Mouse (Mus musculus) heart, adult 8-10 months (tissue): ENCODE data around the gene Fbf1. TPM values are rescaled to one million over a fixed set of nuclear protein-coding genes. Genes with fewer than 3 reads are reported as not detected.
"Not testable (repeated sequence)": the region's sequence is repeated elsewhere in the genome, so short reads cannot be mapped to it uniquely, and the experiment has no call there.

Experiments used
- DNase-seq: peaks from one replicate; pipeline ENCODE4 v3.0.0; 2022; ENCODE audit warnings: low spot score
- total RNA-seq, 4 experiments: library from RNA; stranded (reverse); gene quantifications; 2 replicates each; pipeline ENCODE4 v1.2.4; 2022

Gene Fbf1
- total RNA-seq, 4 experiments from 2014 or later, result 14.5 to 16.4 (median 15.2) TPM

DNA sequence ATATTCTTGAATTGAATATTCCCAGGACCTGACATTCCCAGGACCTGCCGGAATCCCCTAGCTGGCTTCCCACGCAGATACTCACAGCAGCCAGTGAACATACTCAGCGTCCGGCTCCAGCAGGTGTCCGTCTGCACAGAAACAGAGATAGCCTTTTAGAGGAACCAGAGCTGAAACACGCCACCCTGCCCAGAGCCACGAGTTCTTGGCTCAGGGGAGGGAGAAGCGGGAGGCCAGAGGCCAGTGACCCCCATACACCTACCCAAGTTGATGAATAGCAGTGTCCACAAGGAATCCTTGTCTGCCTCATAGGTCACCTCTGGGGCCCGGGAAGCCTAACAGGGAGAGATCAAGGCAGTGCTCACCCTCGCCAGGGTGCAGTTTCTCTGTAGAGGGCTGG is 33.8 kb downstream of the Fbf1 start:
- no peak for DNase-seq

DNA sequence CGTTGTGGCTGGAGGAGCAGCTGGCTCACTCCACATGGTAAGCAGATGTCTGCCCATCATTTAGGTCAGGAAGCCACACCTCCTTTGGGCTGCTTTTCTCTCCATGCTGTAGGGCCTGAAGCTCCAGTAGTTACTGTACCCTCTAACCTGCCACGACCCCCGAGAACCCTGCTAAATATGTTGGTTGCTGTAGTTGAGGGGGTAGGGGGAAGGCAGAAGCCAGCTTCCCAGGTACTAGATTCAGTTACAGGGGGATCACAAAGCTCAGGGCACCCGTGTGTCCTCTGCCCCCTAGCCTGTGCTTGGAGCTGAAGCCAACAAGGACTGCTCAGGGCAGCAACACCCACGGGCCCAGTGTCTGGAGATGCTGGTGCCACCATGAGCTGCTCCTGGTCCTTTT is 34.5 kb downstream of the Fbf1 start:
- no peak for DNase-seq

DNA sequence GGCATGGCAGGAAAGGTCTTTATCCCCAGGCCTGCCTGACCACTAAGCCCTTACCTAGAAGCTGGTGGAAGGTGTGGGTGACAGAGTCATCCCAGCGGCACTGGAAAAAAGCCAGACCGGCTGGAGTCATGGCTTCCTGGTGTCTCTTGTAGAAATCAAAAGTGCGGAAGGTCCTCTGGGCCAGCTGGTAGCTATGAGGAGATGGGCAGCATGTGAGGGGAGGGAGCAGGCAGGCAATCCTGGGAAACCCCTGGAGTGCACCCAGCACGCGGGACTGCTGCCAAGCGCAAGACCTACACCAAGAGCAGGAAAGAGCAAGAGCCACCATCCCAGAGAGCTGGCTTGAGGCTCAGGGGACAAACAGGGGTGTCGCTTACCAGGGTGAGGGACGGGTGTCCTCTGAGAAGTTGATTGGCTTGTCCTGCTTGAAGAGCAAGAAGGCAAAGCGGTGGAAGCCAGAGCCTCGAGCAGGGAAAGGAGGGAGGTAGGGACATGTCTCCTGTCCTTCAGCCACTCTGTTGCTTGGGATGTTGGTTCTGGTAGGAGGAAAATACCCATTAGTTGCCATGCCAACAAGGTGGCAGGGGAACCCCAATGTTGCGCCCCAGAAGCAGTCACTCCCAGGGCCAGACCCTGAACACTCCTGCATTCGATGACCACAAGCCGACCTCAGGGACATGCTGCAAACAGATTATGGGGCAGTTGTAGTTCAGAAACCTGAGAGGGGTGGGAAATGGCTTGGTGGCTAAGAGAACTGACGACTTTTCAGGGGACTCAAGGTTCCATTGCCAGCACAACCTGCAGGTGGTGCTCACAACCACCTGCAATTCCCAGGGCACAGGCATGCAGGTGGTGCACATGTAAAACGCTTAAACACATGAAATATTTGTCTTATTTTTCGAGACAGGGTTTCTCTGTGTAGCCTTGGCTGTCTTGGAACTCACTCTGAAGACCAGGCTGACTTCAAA is 35.3 kb downstream of the Fbf1 start:
- no peak for DNase-seq

DNA sequence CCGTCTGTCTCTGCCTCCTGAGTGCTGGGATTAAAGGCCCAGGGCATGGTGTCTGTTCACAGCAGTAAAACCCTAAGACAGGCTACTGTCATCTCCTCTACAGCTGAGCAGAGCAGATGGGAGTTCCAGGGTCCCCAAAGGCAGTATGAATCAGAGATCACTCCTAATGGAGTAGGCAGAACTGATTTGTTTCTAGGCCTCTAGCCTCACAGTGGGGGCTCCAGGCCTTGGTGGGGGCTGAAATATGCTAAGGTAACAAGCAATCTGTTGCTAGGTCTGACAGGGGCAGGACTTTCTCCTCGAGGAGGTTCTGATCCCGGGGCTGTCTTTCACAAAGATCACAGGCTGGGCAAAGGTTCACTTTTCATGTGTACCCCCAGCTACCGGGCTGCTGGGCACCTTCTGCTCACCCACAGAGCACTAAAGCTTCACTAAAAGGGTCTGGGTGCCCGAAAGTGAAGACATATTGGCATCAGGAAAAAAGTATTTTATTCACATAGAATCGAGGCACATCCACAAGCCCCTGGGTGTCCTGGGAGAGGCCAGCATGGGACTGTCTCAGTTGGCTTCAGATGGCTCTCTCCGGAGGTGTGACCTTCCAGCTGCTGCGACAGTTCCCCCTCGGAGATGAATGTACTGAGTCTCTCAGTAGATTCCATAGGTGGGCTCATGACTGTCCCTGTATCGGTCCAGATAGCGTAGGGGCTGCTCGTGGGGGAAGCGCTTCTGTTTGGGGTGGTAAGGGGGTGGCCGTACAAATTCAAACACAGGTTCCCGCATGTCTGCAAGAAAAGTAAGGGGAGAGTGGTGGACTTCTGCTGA is 36.4 kb downstream of the Fbf1 start:
- no peak for DNase-seq

DNA sequence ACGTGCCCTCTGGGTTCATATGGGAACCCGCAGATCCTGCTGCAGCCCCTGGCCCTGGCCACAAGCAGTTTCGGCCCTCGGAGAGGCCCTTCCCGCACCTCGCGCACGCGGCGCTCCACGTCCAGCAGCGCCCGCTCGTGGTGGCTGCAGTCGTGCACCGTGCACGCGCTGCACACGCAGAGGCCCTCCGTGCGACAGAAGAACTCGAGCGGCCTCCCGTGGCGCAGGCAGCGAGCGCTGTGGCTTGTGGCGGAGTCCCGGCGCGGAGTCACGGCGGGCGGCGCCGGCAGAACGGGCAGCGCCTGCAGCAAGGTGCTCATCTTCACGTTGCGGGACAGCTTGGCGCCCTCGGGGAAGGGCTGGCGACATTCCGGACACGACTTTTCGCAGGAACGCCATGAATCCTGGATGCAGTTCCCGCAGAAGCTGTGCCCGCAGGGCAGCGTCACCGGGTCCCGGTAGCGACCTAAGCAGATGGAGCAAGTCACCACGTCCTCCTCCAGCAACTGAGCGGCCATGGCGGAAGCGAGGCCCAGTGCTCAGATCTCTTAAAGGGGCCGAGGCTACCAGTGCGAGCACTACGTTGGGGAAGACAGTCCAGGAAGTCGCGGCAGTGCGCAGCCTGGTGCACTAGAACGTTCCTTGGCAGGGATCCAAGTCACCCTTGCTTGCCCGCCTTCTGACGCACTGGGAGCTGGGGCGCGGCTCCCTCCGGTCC is 37.3 kb downstream of the Fbf1 start, which contains the start of gene Trim65:
Gene Trim65 (minus strand): TSS at position 641 of the 718 bp plus-strand sequence.
- DNase-seq, result peak; percentile 94

DNA sequence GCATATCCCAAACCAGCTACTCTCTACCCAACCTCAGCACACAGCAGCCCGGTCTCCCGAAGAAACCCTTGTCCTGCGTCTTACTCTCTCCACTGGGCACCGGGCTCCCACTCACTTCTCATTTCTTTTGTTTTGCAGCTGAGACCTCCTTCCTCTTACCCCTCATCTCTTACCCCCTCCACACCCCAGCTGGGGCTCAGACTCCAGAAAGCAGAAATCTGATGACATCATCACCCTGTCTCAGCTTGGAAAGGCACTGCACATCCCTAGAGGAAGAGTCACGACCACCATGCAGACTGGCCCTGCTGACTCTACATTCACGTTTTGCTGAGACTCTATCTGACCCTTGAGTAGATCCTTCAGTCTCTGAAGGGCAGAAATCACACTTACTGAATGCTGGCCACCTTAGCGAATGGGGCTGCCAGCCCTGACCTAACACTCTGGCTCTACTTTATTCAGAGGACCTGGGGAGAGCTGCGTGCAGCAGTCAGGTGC is 37.9 kb downstream of the Fbf1 start:
- DNase-seq, result no peak

DNA sequence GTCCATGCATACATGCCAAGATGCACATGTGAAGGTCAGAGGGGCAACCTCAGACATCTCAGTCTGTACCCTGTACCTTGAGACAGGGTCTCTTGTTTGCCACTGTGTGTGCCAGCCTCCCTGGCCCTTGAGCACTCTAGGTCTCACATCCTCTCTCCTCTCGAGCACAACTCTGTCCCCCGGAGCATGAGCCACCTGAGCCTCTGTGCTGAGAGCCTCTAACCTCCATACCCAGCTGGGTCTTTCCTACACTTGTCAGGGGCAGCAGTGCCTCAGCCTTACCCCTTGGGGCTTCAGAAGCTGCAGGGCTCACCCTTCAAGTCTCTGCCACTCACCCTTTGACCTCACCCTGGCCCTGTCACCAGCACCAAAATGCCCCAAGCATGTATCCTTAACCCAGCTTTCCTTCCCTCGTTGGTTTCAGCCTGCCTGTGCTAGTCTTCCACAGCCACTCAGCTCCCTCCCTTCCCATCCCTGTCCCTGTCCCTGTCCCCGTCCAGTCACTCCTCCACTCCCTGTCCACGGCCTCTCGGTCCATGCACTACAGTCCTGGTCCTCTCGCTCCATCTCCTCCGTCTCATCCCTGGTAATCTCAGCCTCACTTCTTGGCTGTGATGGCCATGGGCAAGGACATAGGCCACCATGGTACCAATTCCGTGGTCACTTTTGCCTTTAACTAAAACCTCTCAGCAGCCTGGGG is 38.7 kb downstream of the Fbf1 start:
- no peak for DNase-seq

DNA sequence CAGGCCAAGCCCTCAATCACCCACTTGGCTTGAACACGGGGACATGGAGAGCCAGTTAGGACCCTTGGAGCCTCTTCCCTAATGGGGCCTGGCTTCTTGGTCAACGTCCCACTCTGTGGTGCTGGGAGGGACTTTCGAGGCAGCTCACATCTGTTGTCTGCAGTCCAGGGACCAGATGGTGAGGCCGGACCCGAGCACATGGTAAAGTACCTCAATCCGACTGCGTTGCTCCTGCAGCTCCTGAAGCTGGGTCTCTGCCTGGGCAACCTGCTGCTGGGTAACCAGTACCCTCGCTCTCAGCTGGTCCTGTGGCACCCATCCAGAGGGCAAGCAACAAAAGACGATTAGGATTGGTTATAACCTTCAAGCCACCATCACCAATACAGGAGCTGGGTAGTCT is 40.0 kb downstream of the Fbf1 start:
- no peak for DNase-seq

DNA sequence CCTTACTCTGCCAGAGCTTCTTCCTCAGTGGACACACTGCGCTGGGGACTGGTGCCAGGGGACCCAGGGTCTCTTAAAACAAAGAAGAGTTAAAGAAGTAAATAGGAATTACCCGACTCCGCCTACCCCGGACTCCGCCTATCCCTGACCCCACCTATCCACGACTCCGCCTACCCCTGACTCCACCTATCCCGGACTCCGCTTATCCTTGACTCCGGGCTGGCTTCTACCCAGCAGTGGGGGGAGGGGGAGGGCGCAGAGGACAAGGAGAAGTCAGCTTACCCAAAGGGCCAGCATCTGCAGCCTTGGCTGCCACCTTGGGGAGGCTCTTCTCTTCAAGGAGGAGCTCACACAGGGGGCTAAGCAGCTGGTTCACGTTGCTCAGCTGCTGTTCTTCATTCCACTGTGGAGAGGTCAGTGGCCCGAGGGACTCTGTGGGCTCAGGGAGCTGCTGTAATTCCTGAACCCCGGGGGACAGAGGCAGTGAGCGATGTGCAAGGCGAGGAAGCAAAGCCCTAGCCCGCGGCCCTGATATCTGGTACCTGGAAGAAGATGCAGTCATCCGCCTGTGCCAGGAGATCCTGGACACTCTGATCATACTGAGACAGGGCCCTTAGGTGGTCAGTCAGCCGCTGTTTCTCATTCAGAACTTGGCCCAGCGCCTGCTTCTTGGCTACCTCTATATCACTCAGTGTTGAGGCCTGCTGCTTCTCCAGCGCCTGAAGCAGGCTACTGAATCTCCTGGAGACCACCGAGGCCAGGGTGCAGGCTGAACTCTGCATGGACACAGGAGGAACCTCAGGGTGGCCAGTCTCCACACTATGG is 40.6 kb downstream of the Fbf1 start, which contains the start of gene Trim47:
Gene Trim47 (minus strand): TSS at position 55 of the 825 bp plus-strand sequence.
- peak; percentile 63 for DNase-seq

DNA sequence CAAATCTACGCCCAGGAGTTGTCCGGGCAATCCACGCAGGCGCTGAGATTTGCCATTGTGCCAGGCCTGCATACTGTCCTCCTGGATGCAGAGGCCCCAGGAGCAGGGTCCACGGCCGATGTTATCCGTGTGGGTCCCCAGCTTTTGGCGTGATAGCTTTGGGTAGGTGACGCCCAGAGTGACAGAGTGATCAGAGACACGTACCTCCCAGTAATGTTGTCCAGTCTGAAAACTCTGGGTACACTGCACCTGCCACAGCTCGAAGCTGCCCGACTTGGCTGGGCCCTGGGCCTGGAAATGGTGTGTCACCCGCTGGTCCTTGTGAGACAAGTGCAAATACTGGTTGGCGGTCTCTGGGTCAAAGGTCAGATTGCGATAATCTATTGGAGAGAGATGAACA is 41.7 kb downstream of the Fbf1 start:
- DNase-seq, result no peak

DNA sequence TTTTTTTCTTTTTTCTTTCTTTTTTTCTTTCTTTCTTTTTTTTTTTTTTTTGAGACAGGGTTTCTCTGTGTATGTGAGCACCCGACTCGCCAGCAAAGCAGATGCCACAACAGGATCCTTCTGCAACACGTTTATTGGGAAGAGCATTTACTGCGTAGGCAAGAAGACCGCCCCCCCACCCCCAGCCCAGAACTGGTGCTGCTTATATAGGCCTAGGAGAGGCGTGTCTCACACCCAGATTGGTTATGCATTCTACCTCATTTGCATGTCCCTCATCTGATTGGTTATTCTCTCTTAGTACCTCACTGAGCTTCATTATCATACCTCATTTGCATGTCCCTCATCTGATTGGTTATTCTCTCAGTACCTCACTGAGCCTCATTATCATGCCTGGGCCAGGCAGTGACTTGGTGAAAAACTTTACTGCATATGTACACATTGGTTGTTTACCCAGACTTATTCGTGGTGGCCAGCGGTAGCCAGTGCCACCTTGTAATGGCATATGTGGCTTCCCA is 46.2 kb downstream of the Fbf1 start:
- DNase-seq, result not testable (repeated sequence)

DNA sequence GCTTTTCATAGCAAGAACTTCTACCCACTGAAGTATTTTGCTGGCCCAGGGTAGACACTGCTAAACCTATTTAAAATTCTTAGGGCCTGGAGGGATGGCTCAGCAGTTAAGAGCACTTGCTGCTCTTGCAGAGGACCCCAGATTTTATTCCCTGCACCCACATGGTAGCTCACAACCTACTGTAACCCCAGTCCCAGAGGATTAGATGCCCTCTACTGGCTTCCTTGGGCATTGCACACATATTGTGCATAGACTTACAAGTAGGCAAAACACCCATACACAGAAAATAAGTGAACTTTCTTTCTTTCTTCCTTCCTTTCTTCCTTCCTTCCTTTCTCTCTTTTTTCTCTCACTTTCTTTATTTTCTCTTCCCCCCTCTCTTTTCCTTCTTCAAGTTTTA is 50.1 kb downstream of the Fbf1 start:
- DNase-seq, result no peak

DNA sequence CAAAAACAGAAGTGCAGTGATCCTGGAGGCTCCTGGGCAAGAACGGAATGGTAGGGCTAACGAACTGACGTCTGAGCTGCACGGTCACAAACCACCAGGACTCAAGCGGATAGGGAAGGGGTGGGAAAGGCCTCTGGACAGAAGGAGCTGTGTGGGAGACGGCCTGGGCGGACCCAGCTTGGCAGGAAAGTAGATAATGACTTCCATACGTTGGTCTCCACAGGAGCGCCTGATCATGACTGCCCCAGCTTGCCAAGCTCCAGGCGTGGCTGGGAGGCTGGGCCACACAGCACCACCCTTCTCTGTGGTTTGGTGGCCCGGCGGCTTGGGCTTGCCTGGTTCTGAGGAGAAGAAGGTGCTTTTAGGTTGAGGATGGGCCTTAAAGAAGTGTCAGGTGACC is 50.7 kb downstream of the Fbf1 start:
- no peak for DNase-seq

DNA sequence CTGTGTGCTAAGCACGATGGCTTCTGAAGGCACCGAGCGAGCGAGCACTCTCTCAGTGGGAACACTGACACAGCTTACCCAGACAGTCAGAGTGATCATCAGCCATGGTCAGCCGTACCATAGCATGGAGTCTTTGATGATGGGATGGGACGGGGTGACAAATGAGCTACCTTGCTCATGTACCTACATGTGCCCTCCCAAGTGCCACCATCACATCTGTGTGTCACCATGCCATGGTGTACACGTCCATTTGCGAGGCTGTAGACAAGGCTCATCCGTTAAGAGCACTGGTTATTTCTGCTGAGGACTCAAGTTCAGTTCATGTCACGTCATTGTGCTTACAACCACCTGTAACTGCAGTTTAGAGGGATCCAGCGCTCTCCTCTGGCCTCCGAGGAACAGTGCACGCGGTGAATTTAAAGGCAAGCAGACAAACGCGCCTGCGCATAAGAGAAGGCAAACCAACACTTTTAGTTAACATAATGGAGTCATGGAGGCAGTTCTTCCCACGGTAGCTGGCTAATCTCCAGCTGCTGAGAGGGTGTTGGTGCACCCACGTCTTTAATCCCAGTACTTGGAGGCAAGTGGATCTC is 56.3 kb downstream of the Fbf1 start:
- DNase-seq, result no peak

DNA sequence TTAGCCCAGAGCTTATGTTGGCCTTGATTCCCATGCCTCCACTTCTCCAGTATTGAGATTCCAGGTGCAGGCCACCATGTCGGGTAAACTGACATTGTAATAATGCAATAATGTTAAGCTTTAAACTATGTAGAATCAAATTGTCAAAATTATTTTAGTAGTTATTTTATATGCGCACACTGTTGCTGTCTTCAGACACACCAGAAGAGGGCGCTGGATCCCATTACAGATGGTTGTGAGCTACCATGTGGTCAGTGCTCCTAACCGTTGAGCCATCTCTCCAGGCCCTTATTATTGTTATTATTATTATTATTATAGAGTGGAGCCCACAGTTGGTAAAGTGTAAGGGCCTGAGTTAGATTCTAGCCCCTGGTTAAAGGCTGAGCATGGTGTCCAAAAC is 56.9 kb downstream of the Fbf1 start:
- DNase-seq, result no peak

DNA sequence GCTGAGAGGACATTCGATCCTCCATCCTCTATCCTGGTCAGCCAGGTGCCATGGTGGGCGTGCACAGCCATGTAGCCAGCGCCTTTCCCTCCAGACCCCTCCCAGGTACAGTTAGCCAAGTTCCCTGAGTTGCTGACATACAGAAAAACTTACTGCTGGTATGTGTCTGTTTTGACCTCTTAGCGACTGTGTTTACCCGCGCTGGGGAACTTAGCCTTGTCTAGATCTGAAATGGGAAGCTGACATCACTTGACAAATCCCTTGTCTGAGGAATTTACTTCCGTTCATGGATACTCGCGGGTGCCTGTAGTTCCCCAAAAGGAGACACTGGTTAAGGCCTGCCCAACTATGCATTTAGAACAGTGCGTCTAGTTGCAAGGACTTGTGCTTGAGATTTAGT is 57.4 kb downstream of the Fbf1 start:
- no peak for DNase-seq

DNA sequence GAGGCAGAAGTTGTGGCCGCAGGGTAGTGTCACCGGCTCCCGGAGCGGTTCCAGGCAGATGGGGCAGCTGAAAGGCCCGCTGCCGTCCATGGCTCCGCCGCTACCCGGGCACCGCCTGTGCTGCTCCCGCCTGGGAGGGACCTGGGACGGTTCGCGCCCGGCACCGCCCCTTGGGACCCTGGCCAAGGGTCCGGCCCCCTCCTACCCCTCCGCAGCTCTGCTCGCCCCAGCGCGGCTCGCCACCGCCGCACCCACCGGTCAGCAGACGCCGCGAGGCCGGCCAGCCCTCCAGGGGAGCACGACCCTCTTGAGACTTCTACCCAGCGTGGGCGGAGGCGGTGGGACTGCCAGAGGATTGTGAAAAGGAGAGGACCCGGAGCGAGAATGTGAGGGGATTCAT is 57.8 kb downstream of the Fbf1 start:
- peak; percentile 85 for DNase-seq

DNA sequence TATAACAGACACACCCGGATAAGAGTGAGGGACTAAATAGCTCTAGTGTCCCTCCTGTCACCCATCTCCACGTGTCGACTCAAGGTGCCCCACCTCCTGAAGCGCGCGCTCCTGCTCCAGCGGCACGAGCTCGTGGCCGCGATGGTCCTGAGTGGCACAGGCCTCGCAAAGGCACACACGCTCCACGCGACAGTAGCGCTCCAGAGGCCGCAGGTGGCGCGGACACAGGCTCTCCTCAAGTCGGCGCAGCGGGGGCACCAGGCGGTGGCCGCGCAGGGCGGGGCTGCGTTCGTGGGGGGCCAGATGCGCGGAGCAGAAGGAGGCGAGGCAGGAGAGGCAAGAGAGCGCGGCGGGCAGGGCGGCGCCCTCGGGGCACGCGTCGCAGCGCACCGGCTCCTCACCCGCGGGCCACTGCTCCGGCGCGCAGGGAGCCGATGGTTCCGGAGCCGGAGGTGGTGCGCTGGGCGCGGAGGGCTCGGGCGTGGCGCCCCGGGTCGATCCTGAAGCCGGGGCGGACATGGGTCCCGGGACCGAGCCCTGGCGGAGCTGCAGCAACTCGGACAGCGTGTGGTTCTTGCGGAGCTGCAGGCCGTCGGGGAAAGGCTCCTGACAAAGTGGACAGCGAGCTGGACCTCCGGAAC is 58.4 kb downstream of the Fbf1 start:
- DNase-seq, result no peak
